Mouse (Mus musculus) cortical plate, adult 2 months (tissue): ENCODE results near the gene Gm17018.

Source experiments
- CTCF ChIP-seq: fragments of 200-500 bp; IDR thresholded peaks from 2 replicates; pipeline ENCODE4 v1.5.1; 2011; ENCODE audit warnings: mild to moderate bottlenecking, control low read depth, low read length; ENCODE audit not compliant: insufficient read depth; ENCODE audit errors: extremely low read depth
- POLR2A ChIP-seq: fragments of 200-500 bp; IDR thresholded peaks from 2 replicates; pipeline ENCODE4 v1.6.1; 2011; ENCODE audit warnings: mild to moderate bottlenecking, low read length, control low read depth; ENCODE audit not compliant: insufficient read depth; ENCODE audit errors: extremely low read depth

DNA sequence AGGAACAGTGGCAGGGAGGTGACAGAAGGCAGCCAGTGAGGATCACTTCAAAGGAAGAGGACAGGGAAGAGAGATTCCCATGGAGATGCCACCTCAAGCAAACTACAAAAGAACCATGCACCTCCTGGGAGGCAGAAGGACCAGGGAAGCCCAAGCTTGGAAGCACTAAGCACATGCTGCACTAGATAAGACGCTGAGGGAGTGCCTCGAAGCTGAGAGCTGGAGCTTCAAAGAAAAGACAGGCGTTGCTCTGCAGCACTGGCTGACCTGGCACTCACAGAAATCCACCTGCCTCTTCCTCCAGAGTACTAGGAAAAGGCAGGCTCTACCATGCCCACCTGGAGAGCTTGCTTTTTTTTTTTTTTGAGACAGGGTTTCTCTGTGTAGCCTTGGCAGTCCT lies 66.6 kb downstream of the Gm17018 start:
- TF ChIP-seq CTCF (no peak), POLR2A (no peak)
